Mouse (Mus musculus) ES-Bruce4 (cell line): ENCODE measurements around the gene Ap5s1.

Experiments
- CTCF ChIP-seq: IDR thresholded peaks from one replicate; pipeline ENCODE4 v1.8.1; 2011; ENCODE audit warnings: low read depth, low read length
- POLR2A ChIP-seq: IDR thresholded peaks from one replicate; pipeline ENCODE4 v1.8.1; 2011; ENCODE audit warnings: low read length; ENCODE audit not compliant: insufficient read depth

DNA sequence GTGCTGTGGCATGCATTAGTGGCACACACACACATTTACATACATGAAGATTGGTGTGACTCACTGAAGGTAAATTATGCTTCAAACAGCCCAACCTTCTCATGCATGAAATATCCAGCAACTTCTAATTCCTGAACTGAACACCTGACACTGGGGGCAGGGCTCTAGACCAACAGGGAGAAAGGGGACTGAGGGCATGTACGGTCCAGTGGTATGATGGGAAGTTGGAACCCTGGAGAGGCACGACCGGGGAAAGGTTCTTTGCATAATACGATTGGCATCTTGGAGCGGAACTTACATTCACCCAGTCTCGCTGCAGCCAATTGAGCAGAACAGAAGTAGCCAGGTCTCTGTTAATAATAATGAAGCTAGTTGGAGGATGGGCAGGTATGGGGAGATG is 18.3 kb downstream of the Ap5s1 start:
- no peak for TF ChIP-seq POLR2A
- no peak for TF ChIP-seq CTCF
